Mouse (Mus musculus) B cell, adult 67 days (primary cell): ENCODE data around the gene Gm20708. TPM values are rescaled to one million over a fixed set of nuclear protein-coding genes. Genes with fewer than 3 reads are reported as not detected.

ENCODE experiments used
- total RNA-seq, 2 experiments: library from RNA; stranded (reverse); gene quantifications; 4 replicates each; pipeline ENCODE4 v1.2.4; 2023

Gene Gm20708
- total RNA-seq: 10 to 100 TPM in 1 of 2 experiments, 1 to 10 TPM in 1; 9.6 to 14.9 TPM

DNA sequence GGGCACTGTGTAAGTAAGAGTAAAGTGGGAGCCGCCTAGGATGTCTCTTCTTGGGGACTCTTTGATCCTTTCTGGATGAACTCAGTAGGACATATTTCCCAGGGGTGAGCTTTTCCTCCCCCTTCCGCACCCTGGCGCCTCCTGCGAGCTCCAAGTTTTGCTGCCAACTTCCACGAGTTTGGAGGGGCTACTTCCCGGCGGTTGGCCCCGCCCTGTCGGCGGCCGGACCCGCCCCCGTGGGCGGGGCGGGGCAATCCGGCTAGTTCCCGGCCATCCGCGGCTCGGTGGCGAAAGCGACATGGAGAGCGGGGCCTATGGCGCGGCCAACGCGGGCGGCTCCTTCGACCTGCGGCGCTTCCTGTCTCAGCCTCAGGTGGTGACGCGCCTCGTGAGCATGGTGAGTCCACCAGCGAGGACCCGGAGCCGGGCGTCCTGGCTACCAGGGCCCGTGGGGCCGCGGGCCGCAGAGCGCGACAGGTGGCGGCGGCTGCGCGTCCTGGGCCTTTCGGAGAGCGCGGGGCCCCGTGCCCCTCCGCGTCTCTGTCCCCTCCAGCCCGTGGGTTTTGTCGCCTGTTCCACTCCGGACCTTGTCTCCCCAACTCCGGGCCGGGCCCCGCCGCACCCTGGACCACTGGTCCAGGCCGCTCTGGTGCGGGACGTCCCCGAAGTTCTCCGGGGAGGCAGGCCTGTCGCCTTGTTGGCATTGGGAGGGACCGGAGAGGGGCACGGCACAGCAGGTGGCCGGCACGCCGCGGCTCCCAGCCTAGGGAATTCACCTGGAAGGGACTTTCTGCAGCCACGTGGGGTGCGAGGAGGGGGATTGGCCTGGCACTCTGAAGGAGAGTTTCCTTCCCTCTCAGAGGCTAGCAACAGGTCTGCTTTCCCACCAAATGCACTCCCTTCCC, at the start of gene Gm20708, which contains the start of gene Syngr2:
Gene Gm20708, plus strand, starts transcription at position 262 of the 905 bp plus-strand sequence.
Gene Syngr2, plus strand, starts transcription at position 262 of the 905 bp plus-strand sequence.

GRCm38 (mm10) chr11:117781993-117782704, 27.3 kb upstream of the Gm20708 start, which contains the start of the genes Tmc8 and Tmc6:
Tmc8 (plus strand) TSS chr11:117782076.
Tmc6 (minus strand) TSS chr11:117782198.

GRCm38 (mm10) chr11:117797511-117798159, 11.8 kb upstream of the Gm20708 start, which contains the start of gene 6030468B19Rik:
6030468B19Rik (plus strand) TSS chr11:117797660.

DNA sequence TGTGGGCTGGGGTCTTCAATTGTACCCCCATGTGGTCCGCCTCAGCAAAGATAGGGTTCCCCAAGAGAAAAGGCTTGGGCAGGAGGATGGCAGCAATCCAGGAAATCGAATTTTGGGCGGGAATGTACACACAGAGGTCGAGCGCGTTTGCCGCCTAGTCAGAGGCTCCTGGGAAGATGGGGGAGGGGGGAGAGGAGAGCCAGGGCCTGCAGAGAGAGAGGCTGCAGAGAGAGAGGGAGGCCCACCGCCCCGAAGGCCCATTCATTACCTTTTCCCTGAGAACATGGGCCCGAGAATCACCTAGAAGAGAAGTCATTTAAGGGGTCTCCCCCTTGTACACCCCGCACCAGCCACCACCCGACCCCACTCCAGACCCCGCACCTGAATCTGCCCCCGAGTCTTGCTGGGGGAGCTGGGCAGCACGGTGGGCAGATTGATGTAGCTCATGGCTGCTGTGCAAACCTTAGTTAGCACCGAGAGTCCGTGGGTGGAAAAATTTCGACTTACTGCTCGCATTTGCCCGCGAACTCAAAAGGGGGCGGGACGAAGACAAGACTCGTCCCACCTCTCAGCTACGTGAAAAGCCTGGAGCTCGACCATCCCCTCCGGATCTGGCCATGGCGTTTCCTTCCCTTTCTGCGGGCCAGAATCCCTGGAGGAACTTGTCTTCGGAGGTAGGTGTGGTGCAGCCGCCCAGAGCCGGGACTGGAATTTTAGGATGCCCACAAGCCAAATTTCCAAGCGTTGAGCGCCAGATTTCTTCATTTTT, 16.0 kb downstream of the Gm20708 start, which contains the start of the genes Afmid and Tk1:
Gene Afmid, plus strand, starts transcription at position 592 of the 769 bp plus-strand sequence.
Gene Tk1, minus strand, starts transcription at position 760 of the 769 bp plus-strand sequence.

DNA sequence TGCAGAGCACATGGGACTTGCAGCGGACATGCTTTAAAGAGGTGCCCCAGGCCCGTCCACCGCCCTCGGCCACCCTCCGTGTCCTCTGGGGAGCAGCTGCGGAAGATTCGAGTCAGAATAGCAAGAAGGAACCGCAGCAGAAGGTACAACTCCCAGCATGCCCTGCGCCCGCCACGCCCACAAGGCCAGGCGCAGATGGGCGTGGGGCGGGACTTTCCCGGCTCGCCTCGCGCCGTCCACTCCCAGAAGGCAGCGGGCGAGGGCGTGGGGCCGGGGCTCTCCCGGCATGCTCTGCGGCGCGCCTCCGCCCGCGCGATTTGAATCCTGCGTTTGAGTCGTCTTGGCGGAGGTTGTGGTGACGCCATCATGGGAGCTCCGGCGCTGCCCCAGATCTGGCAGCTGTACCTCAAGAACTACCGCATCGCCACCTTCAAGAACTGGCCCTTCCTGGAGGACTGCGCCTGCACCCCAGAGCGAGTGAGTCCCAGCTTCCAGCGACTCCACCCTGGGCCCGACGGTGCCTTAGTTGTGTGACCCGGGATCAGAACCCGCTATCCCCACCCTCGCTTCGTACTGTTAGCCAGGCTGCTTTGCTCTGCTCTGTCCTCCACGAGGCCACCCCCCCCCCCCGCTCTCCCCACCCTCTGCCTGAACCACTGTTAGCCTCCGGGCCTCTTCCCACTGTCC, 39.7 kb downstream of the Gm20708 start, which contains the start of gene Birc5:
Gene Birc5, plus strand, starts transcription at position 267 of the 687 bp plus-strand sequence.

GRCm38 (mm10) chr11:117860601-117861000, 51.1 kb downstream of the Gm20708 start, which contains the start of gene Tmem235:
Tmem235 (plus strand) TSS chr11:117860752.

DNA sequence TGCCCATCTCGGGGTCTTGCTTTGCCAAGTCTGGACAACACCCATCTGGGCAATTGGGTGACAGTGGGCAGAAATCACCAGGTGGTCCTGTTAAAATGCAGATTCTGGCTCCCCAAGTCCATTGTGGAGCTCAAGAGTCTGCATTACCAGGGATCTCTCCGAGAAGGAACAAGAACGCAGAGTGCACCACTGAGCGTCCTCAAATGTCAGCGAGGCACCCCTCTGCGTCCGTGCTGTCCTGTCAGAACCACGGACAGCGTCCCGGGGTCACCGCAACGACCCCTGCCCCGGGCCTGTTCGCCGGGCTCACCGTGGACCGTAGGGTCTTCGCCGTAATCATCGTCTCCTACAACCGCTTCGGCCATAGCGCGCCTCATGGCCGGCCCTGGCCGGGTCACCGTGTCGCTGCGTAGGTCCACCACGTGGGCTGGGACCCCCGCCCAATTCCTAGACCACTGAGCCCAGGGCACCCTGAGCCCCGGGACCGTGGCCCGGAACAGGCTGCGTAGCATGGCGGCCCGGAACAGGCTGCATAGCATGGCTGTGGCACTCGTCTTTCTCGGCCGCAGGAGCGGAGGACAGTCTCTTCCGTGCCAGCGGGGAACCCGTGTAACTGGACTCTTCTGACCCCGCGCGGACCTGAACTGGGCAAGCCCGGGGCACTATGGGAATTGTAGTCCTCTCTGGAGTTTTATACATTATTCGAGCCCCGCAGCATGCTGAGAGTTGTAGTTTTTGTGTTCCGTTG, 63.6 kb downstream of the Gm20708 start, which contains the start of gene Tha1:
Gene Tha1, minus strand, starts transcription at position 621 of the 748 bp plus-strand sequence.

Other genes with a start within 250 kb of the Gm20708 start
- 10 to 100 TPM; 82.9 to 88.3 TPM for gene Tnrc6c, start 155.4 kb upstream of the Gm20708 start, total RNA-seq
- 10 to 100 TPM; 71.7 to 72.1 TPM for gene Tmc8, start 27.6 kb upstream of the Gm20708 start, total RNA-seq
- 100 to 1,000 TPM; 153 to 154 TPM for gene Tmc6, start 27.5 kb upstream of the Gm20708 start, total RNA-seq
- 1 to 10 TPM; 3.2 to 4.5 TPM for gene 6030468B19Rik, start 12.0 kb upstream of the Gm20708 start, total RNA-seq
- 100 to 1,000 TPM; 154 to 163 TPM for gene Syngr2, start within 50 bp of the Gm20708 start, total RNA-seq
- 10 to 100 TPM; 30.8 to 31.9 TPM for gene Afmid, start 16.3 kb downstream of the Gm20708 start, total RNA-seq
- 10 to 100 TPM; 37.2 to 67.4 TPM for gene Tk1, start 16.4 kb downstream of the Gm20708 start, total RNA-seq
- gene Birc5, start 39.6 kb downstream of the Gm20708 start, total RNA-seq: 1 to 10 TPM; 2.3 to 5.2 TPM
- gene Tmem235, start 51.1 kb downstream of the Gm20708 start, total RNA-seq: not detected
- 1 to 10 TPM; 2.6 to 2.7 TPM for gene Tha1, start 63.8 kb downstream of the Gm20708 start, total RNA-seq
- 10 to 100 TPM; 22.8 to 35.7 TPM for gene Socs3, start 160.4 kb downstream of the Gm20708 start, total RNA-seq
- gene Pgs1, start 176.6 kb downstream of the Gm20708 start, total RNA-seq: 10 to 100 TPM; 46.2 to 48.8 TPM